Mouse (Mus musculus): ENCODE measurements around the gene Zfp408. TPM values are rescaled to one million over a fixed set of nuclear protein-coding genes. Genes with fewer than 3 reads are reported as not detected.

The Zfp408 gene
- total RNA-seq, 2 experiments from 2014 or later, result 1.8 to 3.3 TPM

GRCm38 (mm10) chr2:91652863-91653262 lies 3.3 kb upstream of the Zfp408 start:
- intact Hi-C loops (cut with DNase I), result no loop called here
- no peak for DNase-seq

GRCm38 (mm10) chr2:91651458-91652258 lies 2.1 kb upstream of the Zfp408 start:
- DNase-seq, result no peak
- intact Hi-C loops (cut with DNase I), result loop anchor here (2.0 kb wide), 1 partner anchor 59 kb away; the partner anchor contains the start of genes Atg13 and Harbi1

DNA sequence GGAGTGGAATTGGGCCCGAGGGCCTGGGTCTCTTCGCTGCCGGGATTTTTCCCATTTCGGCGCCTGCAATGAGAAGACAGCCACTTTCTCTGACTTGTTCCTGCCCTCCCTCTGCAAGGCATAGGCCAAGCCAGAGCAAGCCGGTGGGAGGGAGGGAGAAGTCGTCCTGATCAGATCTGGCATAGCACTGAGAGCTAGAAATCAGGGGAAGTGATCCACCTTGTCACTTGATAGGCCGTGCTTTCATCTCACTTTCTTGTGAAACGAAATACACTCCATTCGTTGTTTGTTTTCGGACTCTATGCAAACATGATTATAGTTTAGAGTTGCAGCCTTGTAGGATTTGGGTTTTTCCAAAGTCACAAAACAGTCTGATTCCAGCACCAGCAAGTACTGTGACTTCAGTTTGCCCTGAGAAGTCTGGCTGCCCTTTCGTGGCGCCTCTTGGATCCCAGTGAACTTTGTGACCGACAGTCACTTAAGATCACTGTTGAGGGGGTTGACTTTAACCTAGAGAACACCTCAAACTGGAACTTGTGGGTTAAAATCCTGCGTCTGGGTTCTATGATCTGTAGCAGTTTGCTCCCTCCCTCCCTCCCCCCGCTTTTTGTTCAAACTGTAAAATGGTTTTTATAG lies 887 bp upstream of the Zfp408 start:
- no peak for DNase-seq
- intact Hi-C loops (cut with DNase I), result loop anchor here (2.0 kb wide), 1 partner anchor 60 kb away; the partner anchor contains the start of genes Atg13 and Harbi1

GRCm38 (mm10) chr2:91649152-91649551 lies 439 bp downstream of the Zfp408 start:
- DNase-seq, result no peak

DNA sequence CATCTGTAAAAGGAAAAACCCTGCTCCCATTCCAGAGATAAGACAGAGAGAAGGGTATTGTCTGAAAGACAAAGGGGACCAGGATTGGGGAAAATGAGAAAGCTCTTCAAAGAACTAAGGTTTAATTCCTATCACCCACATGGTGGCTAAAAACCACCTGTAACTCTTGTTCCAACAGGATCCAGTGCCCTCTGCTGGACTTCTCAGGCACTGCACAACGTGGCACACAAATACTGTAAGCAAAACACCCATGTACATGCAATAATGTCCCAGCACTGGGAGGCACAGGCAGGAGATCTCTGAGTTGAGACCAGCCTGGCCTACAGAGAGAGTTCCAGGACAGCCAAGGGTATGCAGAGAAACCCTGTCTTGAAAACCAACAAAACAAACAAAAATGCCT lies 2.9 kb downstream of the Zfp408 start:
- intact Hi-C loops (cut with DNase I), result no loop called here
- DNase-seq, result peak in 1 of 2 experiments; percentile 26

More at GRCm38 (mm10) chr2:91649152-91649551, 439 bp downstream of the Zfp408 start:
- intact Hi-C loops (cut with DNase I), result no loop called here

DNA sequence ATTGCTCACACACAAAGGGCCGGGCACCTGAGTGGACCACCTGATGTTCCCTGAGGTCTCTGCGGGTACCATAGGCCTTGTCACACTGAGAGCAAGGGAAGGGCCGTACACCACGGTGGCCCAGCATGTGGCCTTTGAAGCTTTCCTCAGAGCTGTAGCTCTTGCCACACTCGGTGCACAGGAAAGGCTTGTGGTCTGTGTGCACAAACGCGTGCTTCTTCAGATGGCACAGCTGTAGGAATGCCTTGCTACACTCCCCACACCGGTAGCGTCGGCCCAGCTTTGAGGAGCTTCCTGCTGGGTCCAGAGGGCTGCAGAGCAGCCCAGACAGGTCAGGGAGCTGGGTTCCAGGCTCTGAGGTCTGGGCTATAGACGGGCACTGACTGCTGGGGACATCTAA lies 3.8 kb downstream of the Zfp408 start:
- no peak for DNase-seq
- intact Hi-C loops (cut with DNase I), result no loop called here

GRCm38 (mm10) chr2:91645354-91645753 lies 4.2 kb downstream of the Zfp408 start:
- no peak for DNase-seq
- intact Hi-C loops (cut with DNase I), result no loop called here

GRCm38 (mm10) chr2:91644021-91644420 lies 5.6 kb downstream of the Zfp408 start:
- intact Hi-C loops (cut with DNase I), result no loop called here
- DNase-seq, result no peak

DNA sequence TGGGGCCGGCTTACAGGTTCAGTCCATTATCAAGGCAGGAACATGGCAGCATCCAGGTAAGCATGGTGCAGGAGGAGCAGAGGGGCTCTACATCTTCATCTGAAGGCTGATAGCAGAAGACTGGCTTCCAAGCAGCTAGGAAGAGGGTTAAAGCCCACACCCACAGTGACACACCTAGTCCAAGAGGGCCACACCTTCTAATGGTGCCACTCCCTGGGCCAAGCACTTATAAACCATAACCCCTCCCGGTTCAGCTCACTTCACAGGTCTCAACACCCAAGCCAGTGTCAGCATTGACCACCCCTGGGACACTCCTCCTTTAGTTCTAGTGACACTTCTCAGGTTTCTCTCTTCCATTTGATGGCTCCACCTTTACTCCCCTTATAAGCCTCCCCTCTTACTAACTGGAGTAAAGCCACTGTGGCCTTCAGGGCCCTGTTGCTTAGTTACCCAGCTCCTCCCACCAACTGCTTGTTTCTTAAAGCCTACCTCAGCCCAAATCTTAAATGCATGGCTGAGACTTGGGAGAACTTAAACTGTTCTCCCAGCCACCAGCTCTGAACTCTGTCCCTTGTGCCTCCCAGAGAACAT lies 6.7 kb downstream of the Zfp408 start:
- DNase-seq, result no peak
- intact Hi-C loops (cut with DNase I), result no loop called here

- no peak for DNase-seq
- intact Hi-C loops (cut with DNase I), result no loop called here
Observed at GRCm38 (mm10) chr2:91638931-91639330, 10.7 kb downstream of the Zfp408 start.

GRCm38 (mm10) chr2:91636727-91637338 lies 12.8 kb downstream of the Zfp408 start:
- intact Hi-C loops (cut with DNase I), result no loop called here
- DNase-seq, result no peak

DNA sequence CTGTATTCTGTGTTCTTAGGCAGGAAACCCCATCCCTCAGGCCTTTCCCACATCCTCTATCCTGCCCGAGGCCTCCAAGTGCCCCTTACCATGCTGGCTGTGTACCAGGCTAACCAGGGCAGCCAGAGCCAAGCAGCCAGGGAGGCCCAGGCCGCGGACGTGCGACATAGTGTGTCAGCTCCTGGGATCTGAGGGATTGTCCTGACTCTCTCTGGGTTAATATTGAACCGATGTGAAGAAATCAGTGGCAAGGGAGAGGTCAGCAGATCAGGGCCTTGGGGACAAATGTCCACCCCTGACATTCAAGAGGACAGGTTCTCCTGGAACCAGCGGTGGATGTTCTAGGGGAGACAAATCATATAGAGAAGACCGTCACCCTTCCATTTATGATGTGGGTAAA lies 13.4 kb downstream of the Zfp408 start, which contains the start of gene F2:
TSS of gene F2 (minus strand) at position 186 of the 400 bp plus-strand sequence.
- no peak for DNase-seq
- intact Hi-C loops (cut with DNase I), result no loop called here

DNA sequence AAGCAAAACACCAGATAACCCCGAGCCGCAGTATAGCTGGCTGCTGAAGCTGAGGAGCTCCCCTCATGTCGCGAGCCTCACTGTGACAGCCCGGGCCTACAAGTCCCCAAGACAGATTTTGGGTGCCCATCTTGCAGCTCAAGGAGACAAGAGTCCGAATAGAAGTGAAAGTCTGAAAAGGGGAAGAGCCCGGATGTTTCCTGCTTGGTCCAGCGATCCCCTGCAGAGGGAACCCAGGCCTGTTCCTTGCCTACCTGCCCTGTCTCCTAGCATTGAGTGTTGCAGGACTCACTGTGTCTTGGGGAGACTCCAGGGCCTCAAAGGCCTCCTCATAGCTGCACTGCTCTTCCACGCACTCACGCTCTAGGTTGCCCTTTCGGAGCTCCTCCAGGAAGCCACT lies 14.1 kb downstream of the Zfp408 start:
- no peak for DNase-seq
- intact Hi-C loops (cut with DNase I), result no loop called here

GRCm38 (mm10) chr2:91634841-91635240 lies 14.8 kb downstream of the Zfp408 start:
- DNase-seq, result no peak
- intact Hi-C loops (cut with DNase I), result no loop called here

DNA sequence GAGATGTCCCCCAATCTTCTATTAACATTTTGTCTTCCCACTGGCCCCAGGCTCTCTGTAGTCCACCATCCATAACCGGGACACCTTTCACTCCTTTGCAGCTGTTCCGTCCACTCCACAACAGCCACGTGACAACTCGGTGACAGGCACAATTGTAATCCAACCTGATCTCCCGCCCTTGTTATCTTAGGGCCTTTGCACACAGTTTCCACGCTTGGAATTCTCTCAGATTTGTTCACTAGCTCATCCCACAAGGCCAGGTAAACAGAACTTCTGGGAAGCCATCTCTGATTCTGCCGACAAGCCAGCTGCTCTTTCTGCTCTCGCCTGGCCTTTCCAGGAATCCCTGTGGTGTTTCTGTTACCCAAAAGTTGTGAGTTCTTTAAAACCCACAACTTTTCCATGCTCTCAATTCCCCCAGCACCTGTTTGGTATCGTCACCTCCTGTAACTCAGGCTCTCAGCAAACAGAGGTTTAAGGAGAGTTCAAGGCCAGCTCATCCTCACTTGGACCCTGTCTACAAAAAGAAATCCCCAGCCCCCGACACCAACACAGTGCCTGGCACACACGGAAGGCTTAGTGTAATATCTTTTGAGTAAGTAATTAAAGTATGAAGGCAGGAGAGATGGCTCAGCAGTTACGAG lies 16.1 kb downstream of the Zfp408 start:
- DNase-seq, result no peak
- intact Hi-C loops (cut with DNase I), result no loop called here

GRCm38 (mm10) chr2:91632316-91632715 lies 17.3 kb downstream of the Zfp408 start:
- no peak for DNase-seq
- intact Hi-C loops (cut with DNase I), result no loop called here

DNA sequence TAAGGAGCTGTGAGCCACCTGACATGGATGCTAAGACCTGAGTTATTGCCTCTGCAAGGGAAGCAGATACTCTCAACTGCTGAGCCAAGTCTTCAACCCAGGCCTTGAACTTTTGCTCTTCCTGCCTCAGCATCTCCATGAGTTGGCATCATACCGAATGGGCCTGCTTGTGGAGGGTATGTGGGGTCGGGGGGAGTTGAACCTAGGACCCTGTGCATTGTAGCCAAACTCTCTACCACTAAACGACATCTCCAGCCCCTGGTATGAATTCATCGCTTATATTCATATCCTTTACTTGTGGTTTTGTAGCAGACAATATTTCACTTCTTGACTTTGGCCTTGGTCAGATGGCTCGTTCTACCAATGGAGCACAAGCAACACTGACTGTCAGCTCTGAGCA lies 17.8 kb downstream of the Zfp408 start:
- intact Hi-C loops (cut with DNase I), result no loop called here
- DNase-seq, result no peak

DNA sequence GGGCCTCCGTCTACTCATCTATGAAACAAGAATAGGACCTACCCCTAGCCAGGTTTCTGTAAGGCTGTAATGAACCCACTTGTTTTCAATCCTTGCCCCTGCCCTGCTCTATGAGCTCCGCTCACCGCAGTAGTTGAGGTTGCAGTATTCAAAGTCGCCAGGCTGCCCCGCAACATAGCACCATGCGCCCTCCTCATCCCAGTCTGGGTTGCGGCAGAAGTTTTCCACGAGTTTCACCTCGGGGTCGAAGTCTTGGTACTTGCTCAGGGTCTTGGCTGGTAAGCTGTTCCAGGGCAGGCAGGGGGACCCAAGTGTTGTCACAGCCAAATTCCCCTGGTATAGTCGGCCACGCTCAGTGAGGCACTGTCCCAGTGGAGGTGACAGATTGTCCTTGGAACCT lies 19.2 kb downstream of the Zfp408 start:
- no peak for DNase-seq
- intact Hi-C loops (cut with DNase I), result no loop called here

GRCm38 (mm10) chr2:91629682-91630081 lies 19.9 kb downstream of the Zfp408 start:
- no peak for DNase-seq
- intact Hi-C loops (cut with DNase I), result loop anchor here (10.0 kb wide), 1 partner anchor 315 kb away; no protein-coding TSS in a partner anchor

DNA sequence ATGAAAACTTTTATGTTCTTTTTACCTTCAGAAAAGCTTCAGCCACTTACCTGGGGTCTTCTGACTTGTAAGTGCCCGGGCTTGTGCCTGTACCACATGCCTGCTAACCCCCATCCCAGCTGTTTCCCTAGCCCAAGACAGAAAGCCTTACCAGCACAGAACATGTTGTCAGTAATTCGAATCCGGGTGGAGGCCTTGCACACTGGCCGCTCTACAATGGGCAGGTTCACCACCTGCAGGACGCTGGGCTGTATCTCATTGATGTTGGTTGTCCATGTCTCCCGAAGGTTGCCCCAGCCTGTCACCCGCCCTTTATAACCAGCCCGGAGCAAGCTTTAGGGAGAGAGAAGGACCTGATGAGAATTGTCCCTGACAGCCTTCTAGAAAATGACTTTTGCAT lies 21.4 kb downstream of the Zfp408 start:
- intact Hi-C loops (cut with DNase I), result loop anchor here (10.0 kb wide), 1 partner anchor 313 kb away; no protein-coding TSS in a partner anchor
- no peak for DNase-seq
